Mouse (Mus musculus) CH12.LX (cell line): ENCODE data around the gene Fshr. TPM values are rescaled to one million over a fixed set of nuclear protein-coding genes. Genes with fewer than 3 reads are reported as not detected.

Experiments
- DNase-seq: peaks from one replicate; pipeline ENCODE4 v3.0.0-alpha.2; 2013; ENCODE audit errors: extremely low read depth
- H3K27ac ChIP-seq: 2 replicates; pipeline ENCODE4 v1.5.1; 2012; ENCODE audit warnings: low read depth, mild to moderate bottlenecking, control low read depth, moderate library complexity; ENCODE audit not compliant: insufficient read depth
- H3K27me3 ChIP-seq: replicated peaks from 2 replicates; pipeline ENCODE3; 2012; ENCODE audit warnings: inconsistent platforms
- H3K36me3 ChIP-seq, 2 experiments: replicated peaks in 1 of 2; 2 replicates each; pipeline versions ENCODE3 to v1.6.1; 2012; ENCODE audit warnings: inconsistent platforms in 1 of 2, low read length in 1 of 2, mild to moderate bottlenecking in 1 of 2, mixed read lengths in 1 of 2, moderate library complexity in 1 of 2; ENCODE audit not compliant: control insufficient read depth in 1 of 2, insufficient read depth in 1 of 2
- H3K4me1 ChIP-seq, 2 experiments: 2 replicates each; pipeline ENCODE4 v1.6.1; 2012; ENCODE audit warnings: inconsistent platforms in 1 of 2, moderate library complexity in 1 of 2; ENCODE audit not compliant: insufficient read depth in 2 of 2, control insufficient read depth in 1 of 2
- H3K4me2 ChIP-seq: 2 replicates; pipeline ENCODE4 v1.6.1; 2012; ENCODE audit warnings: low read depth, mild to moderate bottlenecking, control low read depth; ENCODE audit not compliant: poor library complexity, insufficient read depth, severe bottlenecking
- H3K4me3 ChIP-seq, 3 experiments: fragments of 150-350 bp in 1 of 3; sonication (generic) in 1 of 3; replicated peaks in 1 of 3; 2 replicates each; pipeline versions ENCODE3 to v1.5.1; 2011 to 2012; ENCODE audit warnings: low read depth in 2 of 3, low read length in 2 of 3, mild to moderate bottlenecking in 2 of 3, moderate library complexity in 2 of 3, control low read depth in 1 of 3, improper control_type of control experiment in 1 of 3, inconsistent platforms in 1 of 3, mixed read lengths in 1 of 3; ENCODE audit not compliant: poor library complexity in 1 of 3
- H3K79me2 ChIP-seq: replicated peaks from 2 replicates; pipeline ENCODE4 v1.6.1; 2012; ENCODE audit warnings: mild to moderate bottlenecking, moderate library complexity; ENCODE audit not compliant: control insufficient read depth, poor library complexity, insufficient read depth, severe bottlenecking; ENCODE audit errors: extremely low read depth
- H3K9ac ChIP-seq: 2 replicates; pipeline ENCODE4 v1.6.1; 2012; ENCODE audit warnings: low read depth, mild to moderate bottlenecking, control low read depth, moderate library complexity; ENCODE audit not compliant: insufficient read depth
- H3K9me3 ChIP-seq: replicated peaks from 2 replicates; pipeline ENCODE3; 2012; ENCODE audit warnings: low read length, inconsistent platforms, mixed read lengths
- CHD1 ChIP-seq: IDR thresholded peaks from 2 replicates; pipeline ENCODE4 v1.6.1; 2012; ENCODE audit warnings: low read depth, low read length, improper control_type of control experiment, inconsistent platforms
- CTCF ChIP-seq, 2 experiments: IDR thresholded peaks in 1 of 2; conservative IDR thresholded peaks in 1 of 2; 2 replicates each; pipeline ENCODE4 v1.5.1; 2011 to 2012; ENCODE audit warnings: low read depth in 2 of 2, low read length in 2 of 2, improper control_type of control experiment in 1 of 2, inconsistent platforms in 1 of 2, mild to moderate bottlenecking in 1 of 2, moderate library complexity in 1 of 2
- E2F4 ChIP-seq: IDR thresholded peaks from 2 replicates; pipeline ENCODE4 v1.6.1; 2011; ENCODE audit warnings: low read depth, low read length, improper control_type of control experiment; ENCODE audit not compliant: insufficient replicate concordance
- ETS1 ChIP-seq: conservative IDR thresholded peaks from 2 replicates; pipeline ENCODE4 v1.6.1; 2012; ENCODE audit warnings: low read depth, mild to moderate bottlenecking, inconsistent platforms, low read length, improper control_type of control experiment, moderate library complexity
- JUN ChIP-seq: IDR thresholded peaks from 2 replicates; pipeline ENCODE4 v1.6.1; 2011; ENCODE audit warnings: low read depth, mild to moderate bottlenecking, low read length, improper control_type of control experiment, moderate library complexity; ENCODE audit not compliant: insufficient read depth
- KAT2A ChIP-seq: IDR thresholded peaks from 2 replicates; pipeline ENCODE4 v1.6.1; 2012; ENCODE audit warnings: low read length, improper control_type of control experiment, inconsistent platforms; ENCODE audit not compliant: insufficient replicate concordance
- MAX ChIP-seq: IDR thresholded peaks from 2 replicates; pipeline ENCODE4 v1.6.1; 2011; ENCODE audit warnings: low read length, improper control_type of control experiment
- MEF2A ChIP-seq: IDR thresholded peaks from 2 replicates; pipeline ENCODE4 v1.6.1; 2014; ENCODE audit warnings: low read depth, mild to moderate bottlenecking, inconsistent platforms, low read length, improper control_type of control experiment, borderline replicate concordance
- MYC ChIP-seq: IDR thresholded peaks from 2 replicates; pipeline ENCODE4 v1.6.1; 2011; ENCODE audit warnings: low read depth, mild to moderate bottlenecking, improper control_type of control experiment, low read length
- NELFE ChIP-seq: IDR thresholded peaks from 2 replicates; pipeline ENCODE4 v1.6.1; 2011; ENCODE audit warnings: low read depth, low read length, improper control_type of control experiment
- NRF1 ChIP-seq: IDR thresholded peaks from 2 replicates; pipeline ENCODE4 v1.6.1; 2014; ENCODE audit warnings: low read depth, mild to moderate bottlenecking, inconsistent platforms, low read length, improper control_type of control experiment, moderate library complexity
- POLR2A ChIP-seq: IDR thresholded peaks from 2 replicates; pipeline ENCODE4 v1.6.1; 2011; ENCODE audit warnings: low read depth, mild to moderate bottlenecking, improper control_type of control experiment, low read length
- RAD21 ChIP-seq: IDR thresholded peaks from 2 replicates; pipeline ENCODE4 v1.6.1; 2011; ENCODE audit warnings: low read depth, mild to moderate bottlenecking, low read length, improper control_type of control experiment, moderate library complexity
- SMC3 ChIP-seq: IDR thresholded peaks from 2 replicates; pipeline ENCODE4 v1.6.1; 2011; ENCODE audit warnings: low read depth, low read length, improper control_type of control experiment
- TBP ChIP-seq: conservative IDR thresholded peaks from 2 replicates; pipeline ENCODE4 v1.6.1; 2011; ENCODE audit warnings: low read depth, low read length, improper control_type of control experiment
- UBTF ChIP-seq: IDR thresholded peaks from 2 replicates; pipeline ENCODE4 v1.6.1; 2012; ENCODE audit warnings: low read depth, mild to moderate bottlenecking, inconsistent platforms, low read length, improper control_type of control experiment, moderate library complexity
- USF1 ChIP-seq: IDR thresholded peaks from 2 replicates; pipeline ENCODE4 v1.6.1; 2014; ENCODE audit warnings: low read depth, mild to moderate bottlenecking, inconsistent platforms, low read length, improper control_type of control experiment
- ZKSCAN1 ChIP-seq: IDR thresholded peaks from 2 replicates; pipeline ENCODE4 v1.6.1; 2012; ENCODE audit warnings: low read depth, inconsistent platforms, low read length, improper control_type of control experiment, borderline replicate concordance
- dilution Hi-C: fragments of 300-500 bp; cut with MboI; formaldehyde crosslinking; loops from 2 replicates; pipeline ENCODE4 v1.14.3; 2020; ENCODE audit warnings: low sequenced_read_pairs; ENCODE audit not compliant: extremely low pct_unique_long_range_greater_than_20kb, extremely low pct_ligation_motif_present
- in situ Hi-C: fragments of 300-500 bp; cut with MboI; formaldehyde crosslinking; loops from 3 replicates; pipeline ENCODE4 v1.14.3; 2019; ENCODE audit warnings: low sequenced_read_pairs, low pct_ligation_motif_present, low pct_unique_long_range_greater_than_20kb, mixed read lengths
- polyA plus RNA-seq: library from polyadenylated mRNA; unstranded; fragments of >175 nt; gene quantifications from 2 replicates; pipeline ENCODE4 v1.2.1, GENCODE M21; 2012; ENCODE audit warnings: low read depth; ENCODE audit not compliant: insufficient read length
- total RNA-seq, 2 experiments: library from RNA; depleted of rRNA; stranded (reverse); fragments of 300-350 nt in 1 of 2; fragments of >200 nt in 1 of 2; gene quantifications; 2 replicates each; pipeline ENCODE4 v1.2.3; 2012 to 2014

The Fshr gene
- total and polyA plus RNA-seq, 3 experiments: not detected

DNA sequence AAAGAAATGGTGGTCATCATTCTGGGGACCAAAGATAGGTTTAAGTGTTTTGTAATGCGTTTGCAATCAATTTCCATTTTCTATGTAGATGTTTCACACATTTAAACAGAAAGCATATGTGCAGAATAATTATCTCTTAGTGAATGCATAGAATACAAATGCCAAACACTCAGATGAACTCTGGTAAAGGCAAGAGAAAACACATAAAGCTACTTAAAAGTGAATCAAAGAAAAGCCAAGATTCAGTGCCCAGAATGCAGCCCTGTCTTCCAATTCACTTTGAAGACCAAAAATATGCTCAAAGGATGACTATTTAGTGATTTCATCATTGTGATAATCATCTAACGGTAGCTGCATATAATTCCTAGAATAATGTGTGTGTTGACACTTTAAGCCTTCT, 81.2 kb downstream of the Fshr start:
- H3K36me3 ChIP-seq: no peaks in the 10 kb centered on the region
- in situ Hi-C loops (no loop called here), dilution Hi-C loops (no loop called here)
- no peak overlapping the region for H3K4me2 ChIP-seq
- no peak overlapping the region for H3K27ac ChIP-seq
- no peak for DNase-seq
- H3K4me3 ChIP-seq: no peak overlapping the region
- H3K4me1 ChIP-seq: no peaks in the 10 kb centered on the region
- H3K27me3 ChIP-seq: no peaks in the 10 kb centered on the region
- no peaks in the 10 kb centered on the region for H3K9me3 ChIP-seq
- H3K79me2 ChIP-seq: no peaks in the 10 kb centered on the region
- no peak for TF ChIP-seq JUN
- no peak for TF ChIP-seq KAT2A
- TF ChIP-seq CTCF (conservative IDR thresholded peaks at IDR 0.05 in 1 of 2, IDR thresholded peaks at IDR 0.05 in 1 of 2; ENCODE audit: low read depth in 2 of 2, low read length in 2 of 2): no peak
- TF ChIP-seq MAX: no peak
- no peak for TF ChIP-seq E2F4
- no peak for TF ChIP-seq NRF1
- no peak for TF ChIP-seq ZKSCAN1
- TF ChIP-seq SMC3: no peak
- no peak for TF ChIP-seq NELFE
- TF ChIP-seq UBTF: no peak
- no peak for TF ChIP-seq MEF2A
- TF ChIP-seq CHD1: no peak
- H3K9ac ChIP-seq: no peak overlapping the region

DNA sequence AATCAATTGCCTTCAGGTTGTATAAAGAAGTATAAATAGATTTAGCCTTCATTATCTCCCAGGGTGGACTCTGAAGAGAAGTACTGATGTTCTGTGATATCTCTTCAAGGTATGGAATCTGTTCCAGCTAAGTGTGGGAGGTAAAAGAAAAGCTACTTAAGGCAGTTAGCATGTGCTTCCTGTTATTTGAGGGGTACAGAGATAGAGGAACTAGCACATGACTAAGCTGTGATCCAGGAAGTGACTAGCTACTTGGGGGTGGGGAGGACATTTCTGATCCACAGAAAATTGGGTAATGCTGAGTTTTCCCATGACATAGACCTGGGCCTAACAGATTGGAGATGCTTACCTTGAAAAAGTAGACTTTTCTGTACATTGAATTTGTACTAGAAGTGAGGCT, 86.5 kb downstream of the Fshr start:
- dilution Hi-C loops: no loop called here
- H3K9me3 ChIP-seq: no peaks in the 10 kb centered on the region
- H3K9ac ChIP-seq: no peak overlapping the region
- DNase-seq: no peak
- in situ Hi-C loops: no loop called here
- H3K27me3 ChIP-seq: no peaks in the 10 kb centered on the region
- no peak overlapping the region for H3K4me3 ChIP-seq
- no peak overlapping the region for H3K27ac ChIP-seq
- no peak for TF ChIP-seq RAD21
- no peak for TF ChIP-seq NRF1
- TF ChIP-seq CHD1: no peak
- TF ChIP-seq ETS1: no peak
- TF ChIP-seq SMC3: no peak
- no peak for TF ChIP-seq TBP
- no peak for TF ChIP-seq KAT2A
- TF ChIP-seq MYC: no peak
- TF ChIP-seq USF1: no peak
- no peak for TF ChIP-seq POLR2A
- no peak for TF ChIP-seq MEF2A
- no peaks in the 10 kb centered on the region for H3K36me3 ChIP-seq
- H3K4me1 ChIP-seq: no peaks in the 10 kb centered on the region; a peak in 1 of 4 replicates
- no peak overlapping the region for H3K4me2 ChIP-seq
- H3K79me2 ChIP-seq: no peaks in the 10 kb centered on the region
